Mouse (Mus musculus): ENCODE measurements around the gene Ccr1. TPM values are rescaled to one million over a fixed set of nuclear protein-coding genes. Genes with fewer than 3 reads are reported as not detected.

The Ccr1 gene
- total and polyA plus RNA-seq, 3 experiments = 0.03 to 3.9 (median 2.2) TPM

DNA sequence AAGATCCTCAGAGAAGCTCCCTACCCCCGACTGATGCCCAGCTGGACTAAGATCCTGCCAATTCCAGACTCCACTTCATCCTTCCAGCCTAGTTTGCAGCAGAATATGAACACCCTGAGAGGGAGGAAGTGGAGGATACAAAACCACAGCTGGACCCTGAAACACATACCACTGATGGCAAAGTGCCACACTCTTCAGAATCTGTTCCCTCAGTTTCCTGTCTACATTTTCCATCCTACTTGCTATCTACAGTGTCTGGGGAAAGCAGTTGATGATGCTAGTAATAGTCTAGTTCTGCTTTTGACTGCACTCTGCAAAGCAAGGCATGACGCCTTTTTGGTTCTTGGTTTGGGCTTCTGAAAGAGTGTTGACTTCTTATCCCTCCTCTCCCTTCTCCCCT is 27.2 kb downstream of the Ccr1 start:
- no peak overlapping the region for H3K4me3 ChIP-seq (ENCODE audit: low read depth, low read length)
- H3K9me3 ChIP-seq (replicated peaks) = no peaks in the 10 kb centered on the region
- H3K36me3 ChIP-seq (replicated peaks) = peaks cover 8% of the 10 kb centered on the region
- peaks cover 17% of the 10 kb centered on the region for H3K4me1 ChIP-seq (ENCODE audit: insufficient read depth, low read depth, low read length)
- TF ChIP-seq GATA2 (IDR thresholded peaks at IDR 0.05; ENCODE audit: borderline replicate concordance, low read depth, low read length) (no peak), CTCF (IDR thresholded peaks at IDR 0.05; ENCODE audit: low read depth, low read length) (no peak), POLR2AphosphoS5 (IDR thresholded peaks at IDR 0.05; ENCODE audit: insufficient replicate concordance, low read depth, low read length) (no peak), TAL1 (conservative IDR thresholded peaks at IDR 0.05; ENCODE audit: low read depth, low read length) (no peak), GATA1 (IDR thresholded peaks at IDR 0.05; ENCODE audit: borderline replicate concordance, low read length) (no peak)
- H3K27me3 ChIP-seq (ENCODE audit: insufficient read depth, low read length) = no peaks in the 10 kb centered on the region
- ATAC-seq (ENCODE audit: extremely low read depth, insufficient number of reproducible peaks, low FRiP score, poor library complexity, severe bottlenecking) = no peak
- DNase-seq (ENCODE audit: low spot score) = no peak

DNA sequence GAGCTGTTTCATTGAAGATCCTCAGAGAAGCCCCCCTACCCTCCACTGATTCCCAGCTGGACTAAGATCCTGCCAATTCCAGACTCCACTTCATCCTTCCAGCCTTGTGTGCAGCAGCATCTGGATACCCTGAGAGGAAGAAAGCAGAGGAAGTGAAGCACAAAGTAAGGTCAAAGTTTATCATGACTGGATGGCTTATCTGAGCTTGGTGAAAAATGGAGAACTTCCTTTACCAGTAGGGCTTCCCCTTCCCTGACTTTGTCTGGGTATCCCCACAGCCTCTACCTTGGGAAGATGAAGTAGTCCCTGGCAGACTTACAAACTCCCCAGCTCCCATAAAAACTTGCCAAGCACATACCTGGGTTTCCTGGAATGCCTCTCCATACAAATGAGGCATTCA is 27.9 kb downstream of the Ccr1 start:
- DNase-seq (ENCODE audit: low spot score) = no peak
- H3K27me3 ChIP-seq (ENCODE audit: insufficient read depth, low read length) = no peaks in the 10 kb centered on the region
- H3K4me3 ChIP-seq (ENCODE audit: low read depth, low read length) = no peak overlapping the region
- no peaks in the 10 kb centered on the region for H3K9me3 ChIP-seq (replicated peaks)
- TF ChIP-seq CTCF (IDR thresholded peaks at IDR 0.05; ENCODE audit: low read depth, low read length) (no peak), TAL1 (conservative IDR thresholded peaks at IDR 0.05; ENCODE audit: low read depth, low read length) (no peak), GATA2 (IDR thresholded peaks at IDR 0.05; ENCODE audit: borderline replicate concordance, low read depth, low read length) (no peak), GATA1 (IDR thresholded peaks at IDR 0.05; ENCODE audit: borderline replicate concordance, low read length) (no peak), POLR2AphosphoS5 (IDR thresholded peaks at IDR 0.05; ENCODE audit: insufficient replicate concordance, low read depth, low read length) (no peak)
- H3K36me3 ChIP-seq (replicated peaks) = peaks cover 15% of the 10 kb centered on the region
- H3K4me1 ChIP-seq (ENCODE audit: insufficient read depth, low read depth, low read length) = peaks cover 22% of the 10 kb centered on the region
- ATAC-seq (ENCODE audit: extremely low read depth, insufficient number of reproducible peaks, low FRiP score, poor library complexity, severe bottlenecking) = no peak

DNA sequence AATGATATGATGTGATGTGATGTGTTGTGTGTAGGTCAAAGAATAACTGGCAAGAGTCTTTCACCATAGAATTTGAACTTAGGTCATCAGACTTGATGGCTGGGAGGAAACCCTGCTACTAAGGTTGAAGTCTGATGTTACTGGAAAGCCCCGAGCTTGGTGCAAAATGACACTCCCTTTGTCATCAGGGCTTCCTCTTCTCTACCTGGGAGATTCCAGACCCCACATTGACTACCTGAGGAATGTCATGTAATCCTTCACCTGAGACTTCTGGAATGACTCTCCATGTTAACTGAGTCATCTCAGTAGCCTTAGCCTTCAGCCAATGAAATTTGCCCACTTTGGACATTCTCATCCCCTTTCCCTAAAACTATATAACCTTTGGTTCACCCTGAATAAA is 28.3 kb downstream of the Ccr1 start:
- peaks cover 19% of the 10 kb centered on the region for H3K36me3 ChIP-seq (replicated peaks)

DNA sequence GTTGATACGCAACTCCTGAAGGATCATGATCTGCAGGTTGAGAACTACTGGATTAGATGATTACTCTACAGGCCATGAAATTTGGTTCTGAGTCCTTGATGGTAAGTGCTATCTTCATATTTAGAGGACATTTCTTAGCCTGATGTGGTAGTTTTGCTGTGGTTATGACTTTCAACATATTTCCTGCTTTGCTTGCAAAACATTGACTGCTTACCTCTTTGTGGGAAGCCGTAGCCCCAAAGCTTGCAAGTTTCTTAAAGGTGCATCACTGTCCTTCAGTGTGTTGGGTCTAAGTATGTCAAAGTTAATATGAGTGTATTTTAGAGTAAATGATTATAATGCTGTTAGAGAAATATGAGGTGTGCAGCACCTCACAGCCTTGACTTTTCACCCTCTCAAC is 30.5 kb downstream of the Ccr1 start:
- ATAC-seq (ENCODE audit: extremely low read depth, insufficient number of reproducible peaks, low FRiP score, poor library complexity, severe bottlenecking) = no peak
- H3K27me3 ChIP-seq (ENCODE audit: insufficient read depth, low read length) = no peaks in the 10 kb centered on the region
- no peak for DNase-seq (ENCODE audit: low spot score)
- peaks cover 38% of the 10 kb centered on the region for H3K4me1 ChIP-seq (ENCODE audit: insufficient read depth, low read depth, low read length)
- H3K9me3 ChIP-seq (replicated peaks) = no peaks in the 10 kb centered on the region
- H3K4me3 ChIP-seq (ENCODE audit: low read depth, low read length) = no peak overlapping the region
- TF ChIP-seq CTCF (IDR thresholded peaks at IDR 0.05; ENCODE audit: low read depth, low read length) (no peak), GATA1 (IDR thresholded peaks at IDR 0.05; ENCODE audit: borderline replicate concordance, low read length) (no peak), TAL1 (conservative IDR thresholded peaks at IDR 0.05; ENCODE audit: low read depth, low read length) (no peak), GATA2 (IDR thresholded peaks at IDR 0.05; ENCODE audit: borderline replicate concordance, low read depth, low read length) (no peak), POLR2AphosphoS5 (IDR thresholded peaks at IDR 0.05; ENCODE audit: insufficient replicate concordance, low read depth, low read length) (no peak)
- peaks cover 33% of the 10 kb centered on the region for H3K36me3 ChIP-seq (replicated peaks)

More for the DNA sequence above, 28.3 kb downstream of the Ccr1 start:
- ATAC-seq (ENCODE audit: extremely low read depth, insufficient number of reproducible peaks, low FRiP score, poor library complexity, severe bottlenecking) (no peak), DNase-seq (ENCODE audit: low spot score) (no peak)
- peaks cover 26% of the 10 kb centered on the region for H3K4me1 ChIP-seq (ENCODE audit: insufficient read depth, low read depth, low read length)
- H3K4me3 ChIP-seq (ENCODE audit: low read depth, low read length) = no peak overlapping the region
- TF ChIP-seq GATA1 (IDR thresholded peaks at IDR 0.05; ENCODE audit: borderline replicate concordance, low read length) (no peak), GATA2 (IDR thresholded peaks at IDR 0.05; ENCODE audit: borderline replicate concordance, low read depth, low read length) (no peak), CTCF (IDR thresholded peaks at IDR 0.05; ENCODE audit: low read depth, low read length) (no peak), POLR2AphosphoS5 (IDR thresholded peaks at IDR 0.05; ENCODE audit: insufficient replicate concordance, low read depth, low read length) (no peak), TAL1 (conservative IDR thresholded peaks at IDR 0.05; ENCODE audit: low read depth, low read length) (no peak)
- H3K9me3 ChIP-seq (replicated peaks) = no peaks in the 10 kb centered on the region
- no peaks in the 10 kb centered on the region for H3K27me3 ChIP-seq (ENCODE audit: insufficient read depth, low read length)

DNA sequence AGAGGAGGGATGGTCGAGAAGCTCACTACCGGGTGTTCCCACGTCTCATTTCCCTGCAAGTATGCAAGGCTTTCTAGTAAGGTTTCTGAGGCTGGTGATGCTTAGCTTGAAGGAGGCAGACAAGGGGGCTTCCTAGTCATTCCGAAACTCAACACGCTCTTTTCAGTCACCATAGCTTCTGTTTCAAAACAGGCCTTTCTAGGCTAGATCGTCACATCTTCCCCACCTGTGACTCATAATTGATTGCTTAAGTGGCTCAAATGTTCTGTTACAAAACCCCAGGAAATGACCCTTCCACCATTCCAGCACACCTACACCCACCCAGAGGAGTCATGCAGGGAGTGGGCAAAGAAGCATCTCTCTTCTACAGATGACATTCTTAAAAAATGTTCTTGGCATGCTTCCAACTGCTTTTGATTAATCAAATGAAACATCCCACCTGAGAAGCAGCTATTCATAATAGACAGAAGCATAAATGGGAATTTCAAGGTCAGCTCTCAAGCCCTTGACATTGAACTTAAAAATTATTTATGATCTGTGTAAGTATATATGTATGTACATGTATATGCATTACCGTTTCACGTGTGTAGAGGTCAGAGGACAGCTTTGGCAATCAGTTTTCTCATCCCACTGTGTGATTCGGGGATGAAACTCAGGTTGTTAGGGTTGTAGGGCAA is 31.8 kb downstream of the Ccr1 start:
- no peak for ATAC-seq (ENCODE audit: extremely low read depth, insufficient number of reproducible peaks, low FRiP score, poor library complexity, severe bottlenecking)
- no peaks in the 10 kb centered on the region for H3K27me3 ChIP-seq (ENCODE audit: insufficient read depth, low read length)
- H3K9me3 ChIP-seq (replicated peaks) = no peaks in the 10 kb centered on the region
- H3K4me1 ChIP-seq (ENCODE audit: insufficient read depth, low read depth, low read length) = peaks cover 51% of the 10 kb centered on the region
- DNase-seq (ENCODE audit: low spot score) = peak; percentile 59
- H3K36me3 ChIP-seq (replicated peaks) = peaks cover 45% of the 10 kb centered on the region
- no peak overlapping the region for H3K4me3 ChIP-seq (ENCODE audit: low read depth, low read length)
- TF ChIP-seq TAL1 (conservative IDR thresholded peaks at IDR 0.05; ENCODE audit: low read depth, low read length) (no peak), GATA1 (IDR thresholded peaks at IDR 0.05; ENCODE audit: borderline replicate concordance, low read length) (no peak), GATA2 (IDR thresholded peaks at IDR 0.05; ENCODE audit: borderline replicate concordance, low read depth, low read length) (no peak), POLR2AphosphoS5 (IDR thresholded peaks at IDR 0.05; ENCODE audit: insufficient replicate concordance, low read depth, low read length) (no peak), CTCF (IDR thresholded peaks at IDR 0.05; ENCODE audit: low read depth, low read length) (no peak)

DNA sequence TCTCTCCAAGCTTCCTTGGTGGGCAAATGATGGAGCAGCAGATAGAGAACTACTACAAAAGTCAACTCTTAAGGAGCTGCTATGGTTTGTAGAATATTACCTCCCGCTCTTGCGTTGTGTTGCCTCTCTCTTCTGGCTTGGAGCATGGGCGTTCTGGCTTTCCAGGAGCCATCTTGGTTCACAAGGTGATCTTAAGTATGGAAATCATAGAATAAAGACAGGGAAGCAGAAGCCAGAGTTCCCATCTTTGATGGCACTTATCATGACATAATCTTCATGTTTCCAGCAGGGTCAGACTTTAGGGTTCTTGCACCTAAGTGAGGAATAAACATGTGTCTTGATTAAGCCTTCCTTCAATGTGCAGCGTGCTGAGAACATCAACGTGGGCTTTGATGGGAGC is 32.7 kb downstream of the Ccr1 start:
- ATAC-seq (ENCODE audit: extremely low read depth, insufficient number of reproducible peaks, low FRiP score, poor library complexity, severe bottlenecking) = no peak

More for the DNA sequence above, 32.7 kb downstream of the Ccr1 start:
- peak; percentile 43 for DNase-seq (ENCODE audit: low spot score)
- H3K9me3 ChIP-seq (replicated peaks) = no peaks in the 10 kb centered on the region
- no peaks in the 10 kb centered on the region for H3K27me3 ChIP-seq (ENCODE audit: insufficient read depth, low read length)
- H3K4me3 ChIP-seq (ENCODE audit: low read depth, low read length) = no peak overlapping the region
- no peak for TF ChIP-seq CTCF (IDR thresholded peaks at IDR 0.05; ENCODE audit: low read depth, low read length)
- H3K36me3 ChIP-seq (replicated peaks) = peaks cover 52% of the 10 kb centered on the region
- peaks cover 52% of the 10 kb centered on the region for H3K4me1 ChIP-seq (ENCODE audit: insufficient read depth, low read depth, low read length)
